Comparison of ENCODE assay signal across 17 mouse cellular contexts in the genomic region with DNA sequence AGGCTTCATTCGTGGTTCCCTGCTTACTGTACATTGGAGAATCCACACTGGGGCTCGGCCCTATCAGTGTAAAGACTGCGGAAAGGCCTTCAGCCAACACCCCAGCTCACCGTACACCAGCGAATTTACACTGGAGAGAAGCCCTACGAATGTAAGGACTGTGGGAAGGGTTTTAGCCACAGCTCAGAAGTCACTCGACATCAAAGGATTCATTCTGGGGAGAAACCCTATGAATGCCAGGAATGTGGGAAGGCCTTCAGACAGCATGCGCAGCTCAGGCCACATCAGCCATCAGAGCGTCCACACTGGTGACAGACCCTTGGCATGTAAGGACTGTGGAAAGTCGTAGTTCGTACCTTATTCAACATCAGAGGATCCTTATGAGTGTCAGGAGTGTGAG. TPM values are rescaled to one million over a fixed set of nuclear protein-coding genes. Genes with fewer than 3 reads are reported as not detected.
"Had no signal": no experiment of that assay in that cellular context is flagged by ENCODE, and none has a peak within 500 bp of the region (broad histone marks: within the 10 kb centered on the region; RNA-seq: fewer than 3 reads in every experiment).

No protein-coding gene starts in this region.

- H3K9me3 ChIP-seq: neural tube, embryonic 15.5 days; stomach, embryonic 15.5 days had no signal

- H3K27me3 ChIP-seq: neural tube, embryonic 13.5 days; neural tube, embryonic 15.5 days; stomach, embryonic 15.5 days had no signal

- H3K9ac ChIP-seq: neural tube, embryonic 13.5 days; neural tube, embryonic 15.5 days; stomach, embryonic 15.5 days had no signal

- H3K4me2 ChIP-seq: neural tube, embryonic 13.5 days; neural tube, embryonic 15.5 days; stomach, embryonic 15.5 days had no signal

- H3K4me3 ChIP-seq: neural tube, embryonic 13.5 days; neural tube, embryonic 15.5 days; stomach, embryonic 15.5 days had no signal

- DNase-seq: retina, postnatal 1 day; right cerebral cortex, adult 18-20 months; right cerebral cortex, postnatal 14 days; right cerebral cortex, postnatal 25 days; right cerebral cortex, postnatal 4 days; spleen, adult 18-20 months; thymus, adult 18-20 months; thymus, adult 2 months; thymus, postnatal 14 days; thymus, postnatal 25 days; thymus, postnatal 36 days; thymus, postnatal 4 days had no signal

- H3K4me1 ChIP-seq: neural tube, embryonic 13.5 days; neural tube, embryonic 15.5 days; stomach, embryonic 15.5 days had no signal

- H3K27ac ChIP-seq: neural tube, embryonic 13.5 days; neural tube, embryonic 15.5 days; stomach, embryonic 15.5 days; stomach, postnatal 0 days had no signal

RNA-seq across cellular contexts. Expression of a gene that starts 5.7 kb away (rescaled TPM):
- total RNA-seq: neutrophil, adult 5-6 weeks had no signal
